Mouse (Mus musculus) spleen, adult 10 weeks (tissue): ENCODE data around the gene 6430550D23Rik. TPM values are rescaled to one million over a fixed set of nuclear protein-coding genes. Genes with fewer than 3 reads are reported as not detected.

Experiments
- polyA plus RNA-seq: library from polyadenylated mRNA; stranded (reverse); fragments of 350-450 nt; fragmentation: Illumina TruSeq; extraction: RNeasy Lipid Tissue Mini Kit (QIAGEN cat#74804); gene quantifications from one replicate; pipeline ENCODE4 v1.2.3, GENCODE M21; 2015; ENCODE audit warnings: low replicate concordance; ENCODE audit not compliant: insufficient read depth

The 6430550D23Rik gene
- 3.1 TPM for polyA plus RNA-seq

DNA sequence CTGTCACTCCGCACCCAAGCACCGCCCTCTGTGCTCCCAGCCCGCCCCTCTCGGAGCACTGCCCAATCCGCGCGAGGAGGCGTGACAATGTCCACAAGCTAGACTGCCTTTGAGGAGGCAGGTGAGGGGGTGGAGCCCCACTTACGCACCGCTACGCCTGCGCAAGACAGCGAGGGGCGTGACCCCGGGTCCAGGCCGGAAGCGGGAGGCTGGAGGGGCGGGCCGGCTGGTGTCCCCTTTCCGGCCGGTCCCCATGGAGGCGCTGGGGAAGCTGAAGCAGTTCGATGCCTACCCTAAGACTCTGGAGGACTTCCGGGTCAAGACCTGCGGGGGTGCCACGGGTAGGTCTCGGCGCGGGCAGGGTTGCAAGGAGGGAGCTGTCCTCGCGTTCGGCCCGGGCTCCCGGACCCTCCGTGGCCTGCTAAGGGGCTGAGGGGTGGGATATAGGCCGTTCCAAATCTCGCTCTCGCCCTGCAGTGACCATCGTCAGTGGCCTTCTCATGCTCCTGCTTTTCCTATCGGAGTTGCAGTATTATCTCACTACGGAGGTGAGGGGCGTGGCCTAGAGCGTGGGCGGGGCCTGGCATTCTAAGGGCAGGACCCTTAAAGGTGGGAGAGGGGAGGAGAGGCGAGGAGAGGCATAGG lies at the start of gene 6430550D23Rik, which contains the start of gene Ergic3:
TSS of gene 6430550D23Rik (minus strand) at position 90 of the 645 bp plus-strand sequence.
TSS of gene Ergic3 (plus strand) at position 158 of the 645 bp plus-strand sequence.

GRCm38 (mm10) chr2:156052816-156053215 lies 45.0 kb upstream of the 6430550D23Rik start, which contains the start of gene Fer1l4:
Fer1l4 (minus strand) TSS chr2:156052947.

GRCm38 (mm10) chr2:155956134-155957059 lies 51.4 kb downstream of the 6430550D23Rik start, which contains the start of gene Cep250:
Cep250 (plus strand) TSS chr2:155956458.

DNA sequence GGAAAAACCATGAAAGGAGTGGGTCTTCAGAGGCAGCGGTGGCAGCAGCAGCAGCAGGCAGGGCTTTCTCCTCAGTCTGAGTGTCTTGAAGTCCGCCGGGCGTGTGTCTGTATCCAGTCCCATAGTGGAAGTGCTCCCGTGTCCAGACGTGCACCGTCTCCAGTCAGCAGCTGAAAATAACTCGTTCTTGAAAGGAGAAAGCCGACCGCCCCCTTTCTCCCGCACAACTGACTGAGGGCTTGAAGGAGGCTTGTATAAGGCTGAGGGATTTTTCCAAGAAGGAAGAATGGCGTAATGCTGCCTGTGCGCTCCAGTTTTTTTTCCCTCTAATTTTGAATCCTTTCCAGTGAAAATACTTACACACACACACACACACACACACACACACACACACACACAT lies 62.7 kb downstream of the 6430550D23Rik start, which contains the start of gene Gdf5:
TSS of gene Gdf5 (minus strand) at position 244 of the 400 bp plus-strand sequence.

DNA sequence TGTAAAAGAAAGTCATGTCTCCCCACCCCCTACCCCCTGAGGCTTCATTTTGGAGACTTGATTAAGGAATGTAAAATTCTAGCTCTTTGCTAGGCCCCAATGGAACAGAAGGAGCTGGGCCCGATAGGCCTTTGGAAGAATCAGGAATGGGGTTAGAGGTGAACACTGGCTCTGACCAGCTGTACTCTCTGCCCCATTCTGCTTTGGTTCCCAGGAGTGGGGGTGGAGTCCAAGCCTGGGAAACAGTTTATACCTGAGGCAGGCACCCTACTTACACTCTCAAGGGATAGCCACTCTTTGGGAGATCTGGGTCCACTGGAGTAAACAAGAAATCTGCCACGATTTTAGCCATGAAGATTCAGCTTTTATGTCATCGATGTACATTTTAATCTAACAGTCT lies 67.1 kb downstream of the 6430550D23Rik start, which contains the start of gene Gm15557:
TSS of gene Gm15557 (plus strand) at position 48 of the 400 bp plus-strand sequence.

GRCm38 (mm10) chr2:155929531-155930442 lies 78.0 kb downstream of the 6430550D23Rik start, which contains the start of gene Uqcc1:
Uqcc1 (minus strand) TSS chr2:155930310.

Other genes starting within 250 kb of the 6430550D23Rik start
- gene Mmp24, start 232.6 kb downstream of the 6430550D23Rik start, polyA plus RNA-seq, result not detected
- 19.6 TPM for gene BC029722, start 188.6 kb downstream of the 6430550D23Rik start, polyA plus RNA-seq
- 55.5 TPM for gene Eif6, start 181.1 kb downstream of the 6430550D23Rik start, polyA plus RNA-seq
- not detected for gene Fam83c, start 173.1 kb downstream of the 6430550D23Rik start, polyA plus RNA-seq
- gene Uqcc1, start 77.7 kb downstream of the 6430550D23Rik start, polyA plus RNA-seq, result 51.4 TPM
- gene Gm15557, start 67.2 kb downstream of the 6430550D23Rik start, polyA plus RNA-seq, result not detected
- gene Gdf5, start 62.6 kb downstream of the 6430550D23Rik start, polyA plus RNA-seq, result not detected
- 41.4 TPM for gene Cep250, start 51.5 kb downstream of the 6430550D23Rik start, polyA plus RNA-seq
- 49.9 TPM for gene Ergic3, start 68 bp upstream of the 6430550D23Rik start, polyA plus RNA-seq
- not detected for gene Fer1l4, start 45.0 kb upstream of the 6430550D23Rik start, polyA plus RNA-seq
- gene Spag4, start 57.2 kb upstream of the 6430550D23Rik start, polyA plus RNA-seq, result 0.32 TPM
- 53.8 TPM for gene Cpne1, start 104.0 kb upstream of the 6430550D23Rik start, polyA plus RNA-seq
- 39.7 TPM for gene Rbm12, start 104.0 kb upstream of the 6430550D23Rik start, polyA plus RNA-seq
- 28.9 TPM for gene Gm28036, start 119.1 kb upstream of the 6430550D23Rik start, polyA plus RNA-seq
- gene Romo1, start 136.1 kb upstream of the 6430550D23Rik start, polyA plus RNA-seq, result 18.4 TPM
- gene Nfs1, start 136.2 kb upstream of the 6430550D23Rik start, polyA plus RNA-seq, result 30.9 TPM
- gene Rbm39, start 172.3 kb upstream of the 6430550D23Rik start, polyA plus RNA-seq, result 835 TPM
- gene Phf20, start 188.5 kb upstream of the 6430550D23Rik start, polyA plus RNA-seq, result 32.8 TPM